Mouse (Mus musculus) ES-Bruce4 (cell line): ENCODE data around the gene Pcsk4. TPM values are rescaled to one million over a fixed set of nuclear protein-coding genes. Genes with fewer than 3 reads are reported as not detected.

Experiments used
- H3K27ac ChIP-seq: 2 replicates; pipeline ENCODE4 v1.5.1; 2012; ENCODE audit warnings: low read length, inconsistent platforms; ENCODE audit not compliant: insufficient read depth
- H3K27me3 ChIP-seq: 2 replicates; pipeline ENCODE4 v1.6.1; 2012; ENCODE audit warnings: mild to moderate bottlenecking, low read length, inconsistent platforms; ENCODE audit not compliant: control insufficient read depth, poor library complexity, insufficient read depth, severe bottlenecking
- H3K36me3 ChIP-seq: 2 replicates; pipeline ENCODE4 v1.6.1; 2012; ENCODE audit warnings: inconsistent platforms, mild to moderate bottlenecking, low read length, moderate library complexity; ENCODE audit not compliant: control insufficient read depth, poor library complexity, insufficient read depth, severe bottlenecking
- H3K4me1 ChIP-seq: one replicate; pipeline ENCODE4 v1.8.1; 2011; ENCODE audit warnings: low read length; ENCODE audit not compliant: control insufficient read depth, insufficient read depth
- H3K4me3 ChIP-seq: 2 replicates; pipeline ENCODE4 v1.5.1; 2011; ENCODE audit warnings: low read depth, mild to moderate bottlenecking, low read length
- H3K9ac ChIP-seq: 2 replicates; pipeline ENCODE4 v1.6.1; 2012; ENCODE audit warnings: low read depth, mild to moderate bottlenecking, inconsistent platforms; ENCODE audit not compliant: poor library complexity, severe bottlenecking
- H3K9me3 ChIP-seq: replicated peaks from 2 replicates; pipeline ENCODE4 v1.6.1; 2012; ENCODE audit warnings: mild to moderate bottlenecking, low read length, inconsistent platforms; ENCODE audit not compliant: control insufficient read depth, poor library complexity, insufficient read depth, severe bottlenecking
- CTCF ChIP-seq: IDR thresholded peaks from one replicate; pipeline ENCODE4 v1.8.1; 2011; ENCODE audit warnings: low read depth, low read length
- EP300 ChIP-seq: IDR thresholded peaks from 2 replicates; pipeline ENCODE4 v1.6.1; 2011; ENCODE audit warnings: low read depth, low read length; ENCODE audit not compliant: insufficient read depth
- POLR2A ChIP-seq: IDR thresholded peaks from one replicate; pipeline ENCODE4 v1.8.1; 2011; ENCODE audit warnings: low read length; ENCODE audit not compliant: insufficient read depth
- polyA plus RNA-seq: library from polyadenylated mRNA; stranded (reverse); fragments of >200 nt; gene quantifications from 2 replicates; pipeline ENCODE4 v1.2.4, GENCODE M21; 2011; ENCODE audit warnings: low read depth; ENCODE audit not compliant: missing spikeins, insufficient read depth, insufficient read length

The Pcsk4 gene
- polyA plus RNA-seq, 1 experiment: 2.8 TPM

GRCm38 (mm10) chr10:80317011-80317410 lies 12.3 kb downstream of the Pcsk4 start:
- no peaks in the 10 kb centered on the region for H3K9me3 ChIP-seq
- H3K36me3 ChIP-seq: no peaks in the 10 kb centered on the region
- H3K9ac ChIP-seq: no peak overlapping the region
- no peaks in the 10 kb centered on the region for H3K27me3 ChIP-seq
- TF ChIP-seq CTCF: no peak
- no peak for TF ChIP-seq POLR2A
- TF ChIP-seq EP300: no peak
- H3K4me1 ChIP-seq: peaks cover 1% of the 10 kb centered on the region
- H3K27ac ChIP-seq: no peak overlapping the region
- no peak overlapping the region for H3K4me3 ChIP-seq

- no peak overlapping the region for H3K9ac ChIP-seq
- no peaks in the 10 kb centered on the region for H3K9me3 ChIP-seq
- H3K36me3 ChIP-seq: no peaks in the 10 kb centered on the region
- no peaks in the 10 kb centered on the region for H3K27me3 ChIP-seq
- peaks cover 1% of the 10 kb centered on the region for H3K4me1 ChIP-seq
- no peak for TF ChIP-seq POLR2A
- no peak for TF ChIP-seq EP300
- no peak for TF ChIP-seq CTCF
- no peak overlapping the region for H3K4me3 ChIP-seq
- no peak overlapping the region for H3K27ac ChIP-seq
Measured at GRCm38 (mm10) chr10:80316359-80316781, 12.9 kb downstream of the Pcsk4 start.

- Histone ChIP-seq H3K9ac (0 out of 2 replicates have a peak overlapping the region, but pooled peaks have one; percentile 9), H3K27me3 (no peaks in the 10 kb centered on the region), H3K4me3 (peak overlapping the region; percentile 14), H3K36me3 (no peaks in the 10 kb centered on the region), H3K27ac (no peak overlapping the region), H3K9me3 (no peaks in the 10 kb centered on the region), H3K4me1 (no peaks in the 10 kb centered on the region)
- TF ChIP-seq POLR2A (no peak), EP300 (no peak), CTCF (no peak)
Measured at GRCm38 (mm10) chr10:80315315-80315714, 14.0 kb downstream of the Pcsk4 start.

- no peaks in the 10 kb centered on the region for H3K9me3 ChIP-seq
- H3K4me3 ChIP-seq: peak overlapping the region; percentile 14; the same call in 1 of the 2 replicates
- no peaks in the 10 kb centered on the region for H3K4me1 ChIP-seq
- H3K9ac ChIP-seq: 0 out of 2 replicates have a peak overlapping the region, but pooled peaks have one; percentile 9
- no peak overlapping the region for H3K27ac ChIP-seq
- TF ChIP-seq CTCF (no peak), POLR2A (no peak), EP300 (no peak)
- no peaks in the 10 kb centered on the region for H3K36me3 ChIP-seq
- H3K27me3 ChIP-seq: no peaks in the 10 kb centered on the region
Measured at GRCm38 (mm10) chr10:80314494-80315001, 14.8 kb downstream of the Pcsk4 start.

- H3K4me1 ChIP-seq: no peaks in the 10 kb centered on the region
- H3K9me3 ChIP-seq: no peaks in the 10 kb centered on the region
- H3K9ac ChIP-seq: peak overlapping the region; percentile 26; the same call in 1 of the 2 replicates
- H3K4me3 ChIP-seq: peak overlapping the region; percentile 8
- TF ChIP-seq POLR2A (no peak), CTCF (no peak), EP300 (no peak)
- H3K36me3 ChIP-seq: no peaks in the 10 kb centered on the region
- no peaks in the 10 kb centered on the region for H3K27me3 ChIP-seq
- no peak overlapping the region for H3K27ac ChIP-seq
Measured at GRCm38 (mm10) chr10:80313627-80314201, 15.6 kb downstream of the Pcsk4 start.

- Histone ChIP-seq H3K27ac (no peak overlapping the region), H3K27me3 (no peaks in the 10 kb centered on the region), H3K4me1 (no peaks in the 10 kb centered on the region), H3K4me3 (peak overlapping the region; percentile 8), H3K9ac (peak overlapping the region; percentile 26; the same call in 1 of the 2 replicates), H3K36me3 (no peaks in the 10 kb centered on the region), H3K9me3 (no peaks in the 10 kb centered on the region)
- TF ChIP-seq EP300: no peak
- no peak for TF ChIP-seq CTCF
- TF ChIP-seq POLR2A: no peak
Measured at GRCm38 (mm10) chr10:80312586-80313504, 16.5 kb downstream of the Pcsk4 start.
